Comparison of ENCODE assay signal across 21 mouse cellular contexts in the genomic region with DNA sequence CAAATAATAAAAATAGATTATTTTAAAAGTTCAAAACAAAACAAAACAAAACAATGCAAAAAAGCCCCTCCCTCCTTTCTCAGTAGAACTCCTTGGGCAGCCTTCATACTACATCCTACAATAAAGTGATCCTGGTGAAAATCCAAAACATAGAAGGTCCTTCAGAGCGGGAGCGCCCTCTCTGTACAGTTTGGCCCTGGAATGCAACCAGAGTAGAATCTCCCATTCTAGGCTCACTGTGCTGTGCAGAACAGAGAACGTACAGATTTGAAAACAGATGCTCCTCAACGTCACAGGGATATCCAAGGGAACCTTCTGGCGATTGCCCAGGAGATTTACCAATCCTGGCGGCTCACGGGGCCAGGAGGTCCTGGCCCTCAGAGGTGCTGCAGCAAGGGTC. TPM values are rescaled to one million over a fixed set of nuclear protein-coding genes. Genes with fewer than 3 reads are reported as not detected.
"Had no signal": no experiment of that assay in that cellular context is flagged by ENCODE, and none has a peak within 500 bp of the region (broad histone marks: within the 10 kb centered on the region; RNA-seq: fewer than 3 reads in every experiment).

Gene Iqcm, plus strand, starts transcription at position 301 of the 400 bp plus-strand sequence.

- H3K9me3 ChIP-seq: neural tube, embryonic 12.5 days; neural tube, embryonic 13.5 days; neural tube, embryonic 15.5 days; stomach, embryonic 15.5 days had no signal

- H3K4me3 ChIP-seq: neural tube, embryonic 12.5 days; neural tube, embryonic 13.5 days; neural tube, embryonic 15.5 days; stomach, embryonic 15.5 days had no signal

- H3K4me2 ChIP-seq: neural tube, embryonic 12.5 days; neural tube, embryonic 13.5 days; neural tube, embryonic 15.5 days; stomach, embryonic 15.5 days had no signal

- H3K9ac ChIP-seq: neural tube, embryonic 12.5 days; neural tube, embryonic 13.5 days; neural tube, embryonic 15.5 days; stomach, embryonic 15.5 days had no signal

- DNase-seq: retina, postnatal 1 day; right cerebral cortex, adult 18-20 months; right cerebral cortex, postnatal 14 days; right cerebral cortex, postnatal 25 days; right cerebral cortex, postnatal 4 days; spleen, adult 18-20 months; thymus, adult 18-20 months; thymus, adult 2 months; thymus, postnatal 14 days; thymus, postnatal 25 days; thymus, postnatal 36 days; thymus, postnatal 4 days had no signal

- H3K4me1 ChIP-seq: neural tube, embryonic 12.5 days; neural tube, embryonic 13.5 days; neural tube, embryonic 15.5 days; stomach, embryonic 15.5 days had no signal

- H3K36me3 ChIP-seq: neural tube, embryonic 12.5 days; neural tube, embryonic 13.5 days; neural tube, embryonic 15.5 days; stomach, embryonic 15.5 days had no signal

- H3K27me3 ChIP-seq: neural tube, embryonic 12.5 days; neural tube, embryonic 13.5 days; neural tube, embryonic 15.5 days; stomach, embryonic 15.5 days had no signal

- H3K27ac ChIP-seq: neural tube, embryonic 12.5 days; neural tube, embryonic 13.5 days; neural tube, embryonic 15.5 days; stomach, embryonic 15.5 days had no signal

RNA-seq across cellular contexts. Expression of gene Iqcm, which starts in this region (rescaled TPM):
- polyA plus RNA-seq: neural tube, embryonic 11.5 days; neural tube, embryonic 12.5 days; neural tube, embryonic 13.5 days; neural tube, embryonic 14.5 days; small intestine, adult 2 months; spleen, adult 2 months; stomach, embryonic 15.5 days; thymus, adult 2 months; urinary bladder, adult 2 months had no signal
